Mouse (Mus musculus) c-Kit-positive CD71-positive TER-119-positive erythroid progenitor cells, embryonic 14.5 days (primary cell): ENCODE measurements at regions not wholly inside any gene's neighbourhood (a gene's known extent, or its start where the extent isn't known, plus 50 kb on each side); places are given as distances from the start of the nearest gene placed in this dataset.

Source experiments
- DNase-seq: peaks from one replicate; pipeline ENCODE4 v3.0.0-alpha.2; 2013; ENCODE audit warnings: low spot score

GRCm38 (mm10) chr13:71008216-71008615 lies 166.6 kb upstream of the Adamts16 start:
- peak; percentile 18 for DNase-seq

GRCm38 (mm10) chr13:71006117-71006516 lies 164.5 kb upstream of the Adamts16 start:
- DNase-seq, result peak; percentile 32

GRCm38 (mm10) chr13:71003517-71003916 lies 161.9 kb upstream of the Adamts16 start:
- DNase-seq, result no peak

- DNase-seq, result no peak
Observed at GRCm38 (mm10) chr13:71001278-71001677, 159.7 kb upstream of the Adamts16 start.

GRCm38 (mm10) chr13:71000422-71001008 lies 158.9 kb upstream of the Adamts16 start:
- DNase-seq, result no peak

GRCm38 (mm10) chr13:70993522-70993921 lies 151.9 kb upstream of the Adamts16 start:
- no peak for DNase-seq

- DNase-seq, result no peak
Observed at GRCm38 (mm10) chr13:70989999-70990645, 148.5 kb upstream of the Adamts16 start.

GRCm38 (mm10) chr13:70979344-70979743 lies 137.7 kb upstream of the Adamts16 start:
- no peak for DNase-seq

GRCm38 (mm10) chr13:70978547-70979307 lies 137.1 kb upstream of the Adamts16 start:
- no peak for DNase-seq

- DNase-seq, result no peak
Observed at GRCm38 (mm10) chr13:70969596-70969995, 128.0 kb upstream of the Adamts16 start.

- no peak for DNase-seq
Observed at GRCm38 (mm10) chr13:70967781-70968180, 126.2 kb upstream of the Adamts16 start.

- no peak for DNase-seq
Observed at GRCm38 (mm10) chr13:70963384-70963783, 121.8 kb upstream of the Adamts16 start.

- no peak for DNase-seq
Observed at GRCm38 (mm10) chr13:70934309-70935037, 92.9 kb upstream of the Adamts16 start.

- no peak for DNase-seq
Observed at GRCm38 (mm10) chr13:70913834-70914233, 72.2 kb upstream of the Adamts16 start.

GRCm38 (mm10) chr13:70910934-70911333 lies 69.3 kb upstream of the Adamts16 start:
- DNase-seq, result no peak

GRCm38 (mm10) chr13:70904834-70905233 lies 63.2 kb upstream of the Adamts16 start:
- no peak for DNase-seq

GRCm38 (mm10) chr13:70903831-70904230 lies 62.2 kb upstream of the Adamts16 start:
- DNase-seq, result no peak

- DNase-seq, result no peak
Observed at GRCm38 (mm10) chr13:70903150-70903549, 61.5 kb upstream of the Adamts16 start.

- DNase-seq, result no peak
Observed at GRCm38 (mm10) chr13:70902727-70903126, 61.1 kb upstream of the Adamts16 start.

GRCm38 (mm10) chr13:70891634-70892033 lies 50.0 kb upstream of the Adamts16 start:
- DNase-seq, result no peak
